Mouse (Mus musculus) hindbrain, embryonic 16.5 days (tissue): ENCODE measurements around the gene Med15. TPM values are rescaled to one million over a fixed set of nuclear protein-coding genes. Genes with fewer than 3 reads are reported as not detected.

Experiments used
- ATAC-seq: fragments of 200-750 bp; cut with Nextera tagmentation; 2 replicates; pipeline ENCODE4 v1.8.0; 2017; ENCODE audit warnings: moderate TSS enrichment, moderate library complexity
- H3K27ac ChIP-seq: fragments of 300-500 bp; sonication (generic); 2 replicates; pipeline ENCODE4 v1.5.1; 2014; ENCODE audit warnings: low read depth, mild to moderate bottlenecking, control low read depth, low read length, moderate library complexity
- H3K27me3 ChIP-seq: fragments of 300-500 bp; sonication (generic); replicated peaks from 2 replicates; pipeline ENCODE4 v1.6.1; 2014; ENCODE audit warnings: low read length; ENCODE audit not compliant: control insufficient read depth, insufficient read depth
- H3K36me3 ChIP-seq: fragments of 300-500 bp; sonication (generic); 2 replicates; pipeline ENCODE4 v1.6.1; 2014; ENCODE audit warnings: mild to moderate bottlenecking, low read length, moderate library complexity, mixed read lengths; ENCODE audit not compliant: control insufficient read depth, insufficient read depth
- H3K4me1 ChIP-seq: fragments of 300-500 bp; sonication (generic); 2 replicates; pipeline ENCODE4 v1.6.1; 2014; ENCODE audit warnings: low read depth, low read length; ENCODE audit not compliant: control insufficient read depth, insufficient read depth
- H3K4me2 ChIP-seq: fragments of 300-500 bp; sonication (generic); 2 replicates; pipeline ENCODE4 v1.6.1; 2014; ENCODE audit warnings: mild to moderate bottlenecking, low read length, control low read depth, moderate library complexity
- H3K4me3 ChIP-seq: fragments of 300-500 bp; sonication (generic); 2 replicates; pipeline ENCODE4 v1.5.1; 2014; ENCODE audit warnings: mild to moderate bottlenecking, low read length, control low read depth, moderate library complexity
- H3K9ac ChIP-seq: fragments of 300-500 bp; sonication (generic); 2 replicates; pipeline ENCODE4 v1.6.1; 2014; ENCODE audit warnings: low read depth, mild to moderate bottlenecking, control low read depth, low read length, moderate library complexity
- H3K9me3 ChIP-seq: fragments of 300-500 bp; sonication (generic); 2 replicates; pipeline ENCODE4 v1.6.1; 2014; ENCODE audit warnings: mild to moderate bottlenecking, low read length, moderate library complexity; ENCODE audit not compliant: control insufficient read depth
- WGBS: fragments of 180-500 bp; shearing (Covaris S2); extraction: QIAGEN DNeasy Blood & Tissue Kit; methylation state at CpG from one replicate; pipeline ENCODE4 v1.1.7; 2014; 5-methylcytosine and 5-hydroxymethylcytosine counted together
- polyA plus RNA-seq: library from polyadenylated mRNA; unstranded; fragments of >200 nt; fragmentation: Nextera tagmentation; extraction: Ambion mirVana; gene quantifications from 2 replicates; pipeline ENCODE4 v1.2.1, GENCODE M21; 2015

Med15 gene
- polyA plus RNA-seq, 1 experiment from 2014 or later, result 43.2 TPM

DNA sequence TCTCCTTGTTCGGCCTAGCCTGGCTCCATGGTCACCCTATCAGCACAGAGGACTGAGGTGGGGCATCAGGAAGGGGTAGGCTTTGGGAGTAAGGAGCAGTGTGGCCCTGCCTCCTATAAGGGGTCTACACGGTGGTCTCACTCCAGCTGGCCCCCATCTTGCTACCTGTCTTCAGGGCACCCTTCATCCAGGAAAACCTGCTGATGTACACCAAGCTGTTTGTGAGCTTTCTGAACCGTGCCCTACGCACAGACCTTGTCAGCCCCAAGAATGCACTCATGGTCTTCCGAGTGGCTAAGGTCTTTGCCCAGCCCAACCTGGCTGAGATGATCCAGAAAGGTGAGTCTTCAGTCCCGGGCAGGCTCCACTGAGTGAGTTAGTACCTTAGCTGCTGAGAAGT is 92.7 kb downstream of the Med15 start:
- 96% methylated on average over 6 of the region's 6 CpGs for WGBS
- no peaks in the 10 kb centered on the region for H3K4me1 ChIP-seq
- H3K9me3 ChIP-seq, result no peaks in the 10 kb centered on the region
- H3K27me3 ChIP-seq, result no peaks in the 10 kb centered on the region
- peaks cover 23% of the 10 kb centered on the region for H3K36me3 ChIP-seq
- H3K4me3 ChIP-seq, result no peak overlapping the region
- no peak overlapping the region for H3K4me2 ChIP-seq
- no peak overlapping the region for H3K27ac ChIP-seq
- no peak for ATAC-seq
- no peak overlapping the region for H3K9ac ChIP-seq

DNA sequence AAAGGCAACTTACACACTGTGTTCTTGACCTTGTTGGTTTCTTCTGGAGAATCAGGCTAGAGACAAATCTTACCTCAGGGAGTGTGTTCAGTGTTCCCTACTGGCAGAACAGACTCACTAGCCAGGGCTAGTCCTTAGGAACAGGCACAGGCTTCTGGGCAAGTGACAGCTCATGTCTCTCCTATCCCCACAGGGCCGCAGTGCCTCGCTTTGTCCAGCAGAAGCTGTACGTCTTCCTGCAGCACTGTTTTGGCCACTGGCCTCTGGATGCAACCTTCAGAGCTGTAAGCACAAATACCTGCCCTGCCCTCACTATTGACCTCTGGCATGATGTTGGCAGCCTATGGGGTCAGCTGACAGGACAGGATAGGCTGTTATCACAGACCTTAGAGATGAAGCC is 93.6 kb downstream of the Med15 start:
- Histone ChIP-seq H3K9ac (no peak overlapping the region), H3K27ac (no peak overlapping the region), H3K4me3 (no peak overlapping the region), H3K4me2 (no peak overlapping the region), H3K27me3 (no peaks in the 10 kb centered on the region), H3K9me3 (no peaks in the 10 kb centered on the region), H3K4me1 (no peaks in the 10 kb centered on the region), H3K36me3 (peaks cover 23% of the 10 kb centered on the region)
- WGBS, result 89% methylated on average over 3 of the region's 3 CpGs
- no peak for ATAC-seq

GRCm38 (mm10) chr16:17638036-17638628 is 94.6 kb downstream of the Med15 start:
- H3K27ac ChIP-seq, result no peak overlapping the region
- ATAC-seq, result no peak
- no peak overlapping the region for H3K4me2 ChIP-seq
- H3K9me3 ChIP-seq, result no peaks in the 10 kb centered on the region
- peaks cover 26% of the 10 kb centered on the region for H3K36me3 ChIP-seq
- H3K27me3 ChIP-seq, result no peaks in the 10 kb centered on the region
- H3K4me3 ChIP-seq, result no peak overlapping the region
- no peak overlapping the region for H3K9ac ChIP-seq
- no peaks in the 10 kb centered on the region for H3K4me1 ChIP-seq
- 89% methylated on average over 9 of the region's 9 CpGs for WGBS

DNA sequence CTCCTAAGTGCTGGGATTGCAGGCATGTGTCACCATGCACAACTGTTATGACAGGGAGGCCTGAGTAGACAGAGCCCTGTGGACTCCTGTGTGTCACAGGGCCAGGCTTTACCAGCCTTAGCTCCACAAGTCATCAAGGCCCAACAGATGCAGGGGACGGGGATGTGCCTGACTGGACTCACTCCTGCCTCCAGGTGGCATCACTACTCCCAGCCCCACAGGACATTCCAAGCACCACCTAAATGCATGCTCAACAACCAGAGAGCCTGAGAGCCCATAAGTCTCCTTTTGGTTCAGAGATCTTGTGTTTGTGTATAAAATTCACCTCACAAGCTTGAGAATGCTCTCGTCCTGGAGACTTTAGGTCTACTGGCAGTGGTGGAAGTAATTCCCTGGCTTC is 95.1 kb downstream of the Med15 start:
- Histone ChIP-seq H3K9me3 (no peaks in the 10 kb centered on the region), H3K4me1 (no peaks in the 10 kb centered on the region), H3K36me3 (peaks cover 31% of the 10 kb centered on the region), H3K27ac (no peak overlapping the region), H3K27me3 (no peaks in the 10 kb centered on the region), H3K4me3 (no peak overlapping the region), H3K4me2 (no peak overlapping the region), H3K9ac (no peak overlapping the region)
- 79% methylated on average over 2 of the region's 2 CpGs for WGBS
- no peak for ATAC-seq

DNA sequence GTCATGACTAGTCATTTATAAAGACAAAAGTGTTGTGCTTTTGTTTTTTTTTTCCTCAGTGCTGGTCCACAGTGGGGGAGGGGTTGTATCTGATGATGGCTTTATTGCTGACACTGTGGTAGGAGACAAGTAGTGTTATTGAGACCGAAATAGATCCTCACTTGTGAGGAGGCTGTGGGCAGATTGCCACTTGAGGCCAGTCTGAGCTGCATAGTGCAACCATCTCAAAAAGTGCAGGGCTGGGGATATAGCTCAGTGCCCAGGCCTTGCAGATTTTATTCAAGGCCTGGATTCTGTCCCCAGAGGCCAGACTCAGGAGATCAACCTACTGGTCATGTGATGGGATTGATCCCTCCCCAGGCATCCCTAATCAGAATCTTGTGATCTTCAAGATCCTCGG is 95.8 kb downstream of the Med15 start:
- ATAC-seq, result no peak
- H3K27ac ChIP-seq, result no peak overlapping the region
- no peaks in the 10 kb centered on the region for H3K27me3 ChIP-seq
- no peak overlapping the region for H3K4me2 ChIP-seq
- H3K36me3 ChIP-seq, result peaks cover 29% of the 10 kb centered on the region
- no peak overlapping the region for H3K9ac ChIP-seq
- 91% methylated on average over 2 of the region's 2 CpGs for WGBS
- no peaks in the 10 kb centered on the region for H3K4me1 ChIP-seq
- no peaks in the 10 kb centered on the region for H3K9me3 ChIP-seq
- no peak overlapping the region for H3K4me3 ChIP-seq

GRCm38 (mm10) chr16:17633481-17634181 is 99.1 kb downstream of the Med15 start:
- Histone ChIP-seq H3K4me2 (no peak overlapping the region), H3K36me3 (peaks cover 28% of the 10 kb centered on the region)
- no peak for ATAC-seq

DNA sequence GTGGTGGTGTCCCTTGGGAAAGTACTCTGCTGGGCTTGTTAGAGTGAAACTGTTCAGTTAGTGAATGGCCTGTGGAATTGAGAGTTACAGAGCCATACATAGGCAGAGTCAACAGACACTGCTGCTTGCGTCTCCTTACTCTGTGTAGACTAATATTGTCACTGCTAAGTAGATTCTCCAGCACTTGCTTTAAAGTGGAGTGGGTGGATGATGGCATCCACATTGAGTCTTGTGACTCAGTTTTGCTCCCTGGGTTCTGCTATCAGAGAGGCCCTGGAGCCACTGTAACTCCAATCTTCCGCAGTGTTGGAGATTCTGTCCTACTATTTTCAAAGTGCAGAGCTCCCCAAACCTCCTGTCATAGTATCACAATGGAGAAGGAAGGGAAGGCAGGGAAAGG is 100.1 kb downstream of the Med15 start:
- Histone ChIP-seq H3K9ac (no peak overlapping the region), H3K27ac (no peak overlapping the region), H3K4me1 (no peaks in the 10 kb centered on the region), H3K27me3 (no peaks in the 10 kb centered on the region), H3K36me3 (peaks cover 38% of the 10 kb centered on the region), H3K4me3 (no peak overlapping the region), H3K9me3 (no peaks in the 10 kb centered on the region), H3K4me2 (no peak overlapping the region)
- WGBS, result 93% methylated on average over 2 of the region's 2 CpGs
- ATAC-seq, result no peak

More at GRCm38 (mm10) chr16:17633481-17634181, 99.1 kb downstream of the Med15 start:
- Histone ChIP-seq H3K27ac (no peak overlapping the region), H3K9me3 (no peaks in the 10 kb centered on the region), H3K4me1 (no peaks in the 10 kb centered on the region), H3K9ac (no peak overlapping the region), H3K27me3 (no peaks in the 10 kb centered on the region), H3K4me3 (no peak overlapping the region)
- WGBS, result 79% methylated on average over 8 of the region's 8 CpGs

DNA sequence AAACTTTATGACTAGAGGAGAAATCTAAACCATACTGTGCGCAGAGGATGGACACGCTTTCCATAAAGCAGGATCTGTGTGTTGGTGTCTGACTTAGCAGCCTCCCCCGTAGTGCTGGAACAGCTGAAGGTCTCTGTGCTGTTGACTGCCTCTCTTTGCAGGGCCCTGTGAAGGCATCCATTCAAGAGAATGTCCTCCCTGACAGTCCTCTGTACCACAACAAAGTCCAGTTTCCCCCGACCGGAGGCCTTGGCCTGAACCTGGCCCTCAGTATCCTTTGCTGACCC is 106.5 kb downstream of the Med15 start:
- H3K27ac ChIP-seq, result no peak overlapping the region
- no peaks in the 10 kb centered on the region for H3K4me1 ChIP-seq
- no peak overlapping the region for H3K4me2 ChIP-seq
- H3K27me3 ChIP-seq, result no peaks in the 10 kb centered on the region
- no peak for ATAC-seq
- 93% methylated on average over 5 of the region's 5 CpGs for WGBS
- H3K36me3 ChIP-seq, result peaks cover 48% of the 10 kb centered on the region
- no peak overlapping the region for H3K9ac ChIP-seq
- H3K4me3 ChIP-seq, result no peak overlapping the region
- H3K9me3 ChIP-seq, result no peaks in the 10 kb centered on the region

DNA sequence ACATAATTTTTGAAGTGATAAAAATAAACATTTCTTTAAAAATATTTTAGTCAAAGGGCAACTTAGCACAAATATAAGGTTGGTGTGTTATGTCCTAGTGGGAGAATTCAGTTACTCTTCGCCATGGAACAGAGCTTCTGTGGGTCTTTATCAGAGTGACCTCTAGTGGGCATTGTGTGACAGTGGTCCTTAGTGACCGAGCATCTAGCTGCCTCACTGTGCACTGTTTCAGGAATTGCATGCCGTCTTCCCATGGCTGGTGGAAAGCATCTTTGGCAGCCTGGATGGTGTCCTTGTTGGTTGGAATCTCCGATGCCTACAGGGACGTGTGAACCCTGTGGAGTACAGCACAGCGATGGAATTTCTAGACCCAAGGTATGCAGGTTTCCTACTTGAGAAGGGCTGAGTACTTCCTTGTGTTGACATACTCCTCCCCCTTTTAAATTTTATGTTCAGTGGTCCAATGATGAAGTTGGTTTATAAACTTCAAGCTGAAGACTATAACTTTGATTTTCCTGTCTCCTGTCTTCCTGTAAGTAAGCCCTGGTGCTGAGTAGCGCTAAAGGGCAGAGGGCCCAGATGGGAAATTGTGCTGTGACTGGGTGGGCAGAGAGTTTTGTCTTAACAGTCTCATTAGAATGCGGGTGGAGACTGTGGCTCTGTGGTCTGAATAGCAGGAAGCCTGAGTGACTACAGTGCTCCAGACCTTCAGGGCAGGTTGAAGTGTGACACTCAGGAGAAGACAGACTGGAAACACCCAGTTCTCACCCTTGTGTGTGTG is 107.0 kb downstream of the Med15 start:
- Histone ChIP-seq H3K27me3 (no peaks in the 10 kb centered on the region), H3K27ac (no peak overlapping the region), H3K4me1 (0 out of 2 replicates have a peak, but pooled peaks cover 2% of the 10 kb centered on the region), H3K36me3 (peaks cover 46% of the 10 kb centered on the region), H3K4me2 (no peak overlapping the region), H3K4me3 (no peak overlapping the region), H3K9ac (no peak overlapping the region), H3K9me3 (no peaks in the 10 kb centered on the region)
- 68% methylated on average over 8 of the region's 8 CpGs for WGBS
- no peak for ATAC-seq
